Mouse (Mus musculus): ENCODE measurements around the gene Zbed5. TPM values are rescaled to one million over a fixed set of nuclear protein-coding genes. Genes with fewer than 3 reads are reported as not detected.
"Not testable (repeated sequence)": the region's sequence is repeated elsewhere in the genome, so short reads cannot be mapped to it uniquely, and the experiment has no call there.

Gene Zbed5
- polyA plus RNA-seq, 1 experiment: 0.56 TPM

DNA sequence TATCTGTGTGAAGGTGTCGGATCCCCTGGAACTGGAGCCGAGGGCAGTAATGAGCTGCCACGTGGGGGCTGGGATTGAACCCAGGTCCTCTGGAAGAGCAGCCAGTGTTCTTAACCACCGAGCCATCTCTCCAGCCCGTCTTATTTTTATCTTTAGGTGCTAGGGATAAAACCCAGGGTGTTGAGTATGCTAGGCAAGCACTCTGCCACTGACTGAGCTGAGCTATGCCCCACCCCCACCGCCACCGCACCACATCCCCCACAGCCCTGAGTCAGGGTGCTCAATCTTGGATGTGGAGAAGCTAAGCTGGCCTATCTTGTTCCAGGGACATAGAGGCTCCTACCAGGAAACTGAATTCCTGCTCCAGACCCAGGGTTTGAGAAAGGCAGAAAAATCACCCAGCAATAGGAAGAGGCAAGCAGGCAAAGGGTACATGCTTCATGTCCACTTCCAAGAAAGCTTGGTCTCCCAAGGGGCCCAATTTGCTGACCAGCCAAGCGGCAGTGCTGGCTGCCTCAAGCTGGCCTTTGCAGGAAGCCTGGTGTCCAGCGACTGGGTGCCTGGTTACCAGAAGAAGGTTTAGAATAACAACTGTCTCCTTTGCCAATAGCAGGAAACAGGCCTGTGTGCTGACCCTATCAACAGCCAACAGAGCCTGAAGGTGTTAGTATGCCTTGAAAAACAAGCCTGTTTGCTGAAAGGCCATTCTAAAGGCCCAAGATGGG is 17.6 kb upstream of the Zbed5 start:
- 79% methylated on average over 9 of the region's 9 CpGs for WGBS
- TF ChIP-seq POLR2A (IDR thresholded peaks at IDR 0.05; ENCODE audit: low read depth, low read length): no peak
- H3K27ac ChIP-seq (ENCODE audit: insufficient read depth, low read length): no peak overlapping the region
- DNase-seq (ENCODE audit: low read depth in 1 of 2, low spot score in 2 of 2): no peak
- peaks cover 14% of the 10 kb centered on the region for H3K36me3 ChIP-seq (ENCODE audit: control insufficient read depth, insufficient read depth, low read length)
- no peak overlapping the region for H3K4me3 ChIP-seq (ENCODE audit: extremely low read depth, insufficient read depth, insufficient read length)
- H3K27me3 ChIP-seq (ENCODE audit: control insufficient read depth, insufficient read depth, low read length): no peaks in the 10 kb centered on the region
- no peaks in the 10 kb centered on the region for H3K4me1 ChIP-seq (ENCODE audit: control insufficient read depth, insufficient read depth, insufficient read length)

DNA sequence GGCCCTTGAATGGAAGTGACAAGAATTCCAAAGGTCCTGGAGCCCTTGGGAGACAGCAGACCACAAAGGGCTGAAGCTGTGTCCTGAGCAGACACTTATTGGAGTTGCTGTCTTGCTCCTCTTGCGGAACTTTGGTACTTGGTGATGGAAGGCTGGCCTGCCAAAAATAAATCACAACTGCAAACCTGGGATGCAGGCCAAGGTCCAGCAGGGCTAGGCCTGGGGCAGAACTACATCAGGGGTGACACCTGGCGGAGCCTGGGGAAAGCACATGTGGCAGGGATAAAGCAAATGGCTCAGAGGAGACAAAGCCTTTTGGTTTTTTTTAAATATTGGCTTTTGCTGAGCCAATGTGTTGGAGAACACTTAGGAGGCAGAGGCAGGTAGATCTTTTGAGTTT is 16.6 kb upstream of the Zbed5 start:
- Histone ChIP-seq H3K4me3 (ENCODE audit: extremely low read depth, insufficient read depth, insufficient read length) (no peak overlapping the region), H3K4me1 (ENCODE audit: control insufficient read depth, insufficient read depth, insufficient read length) (no peaks in the 10 kb centered on the region), H3K27me3 (ENCODE audit: control insufficient read depth, insufficient read depth, low read length) (no peaks in the 10 kb centered on the region), H3K27ac (ENCODE audit: insufficient read depth, low read length) (no peak overlapping the region), H3K36me3 (ENCODE audit: control insufficient read depth, insufficient read depth, low read length) (peaks cover 17% of the 10 kb centered on the region)
- DNase-seq (ENCODE audit: low read depth in 1 of 2, low spot score in 2 of 2): no peak
- 91% methylated on average over 2 of the region's 2 CpGs for WGBS
- no peak for TF ChIP-seq POLR2A (IDR thresholded peaks at IDR 0.05; ENCODE audit: low read depth, low read length)
- no peak for TF ChIP-seq CTCF (IDR thresholded peaks at IDR 0.05; ENCODE audit: extremely low read depth, insufficient read depth, insufficient read length, insufficient replicate concordance)

DNA sequence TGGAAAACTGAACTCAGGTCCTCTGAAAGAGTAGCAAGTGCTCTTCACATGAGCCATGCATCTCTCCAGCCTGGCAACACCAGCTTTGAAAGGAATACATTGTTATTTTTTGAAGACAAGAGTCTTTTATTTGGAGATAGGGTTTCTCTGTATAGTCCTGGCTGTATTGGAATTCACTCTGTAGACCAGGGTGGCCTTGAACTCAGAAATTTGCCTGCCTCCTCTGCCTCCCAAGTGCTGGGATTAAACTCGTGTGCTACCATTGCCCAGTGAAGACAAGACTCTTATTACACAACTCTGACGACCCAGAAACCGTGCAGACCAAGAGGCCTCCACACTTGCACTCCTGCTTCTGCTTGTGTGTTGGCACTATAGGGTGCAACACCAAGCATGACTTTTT is 15.6 kb upstream of the Zbed5 start:
- DNase-seq (ENCODE audit: low read depth in 1 of 2, low spot score in 2 of 2): no peak
- TF ChIP-seq POLR2A (IDR thresholded peaks at IDR 0.05; ENCODE audit: low read depth, low read length) (no peak), CTCF (IDR thresholded peaks at IDR 0.05; ENCODE audit: extremely low read depth, insufficient read depth, insufficient read length, insufficient replicate concordance) (no peak)
- Histone ChIP-seq H3K4me1 (ENCODE audit: control insufficient read depth, insufficient read depth, insufficient read length) (no peaks in the 10 kb centered on the region), H3K27me3 (ENCODE audit: control insufficient read depth, insufficient read depth, low read length) (no peaks in the 10 kb centered on the region), H3K36me3 (ENCODE audit: control insufficient read depth, insufficient read depth, low read length) (peaks cover 21% of the 10 kb centered on the region), H3K27ac (ENCODE audit: insufficient read depth, low read length) (no peak overlapping the region), H3K4me3 (ENCODE audit: extremely low read depth, insufficient read depth, insufficient read length) (no peak overlapping the region)
- 83% methylated on average over 3 of the region's 3 CpGs for WGBS

DNA sequence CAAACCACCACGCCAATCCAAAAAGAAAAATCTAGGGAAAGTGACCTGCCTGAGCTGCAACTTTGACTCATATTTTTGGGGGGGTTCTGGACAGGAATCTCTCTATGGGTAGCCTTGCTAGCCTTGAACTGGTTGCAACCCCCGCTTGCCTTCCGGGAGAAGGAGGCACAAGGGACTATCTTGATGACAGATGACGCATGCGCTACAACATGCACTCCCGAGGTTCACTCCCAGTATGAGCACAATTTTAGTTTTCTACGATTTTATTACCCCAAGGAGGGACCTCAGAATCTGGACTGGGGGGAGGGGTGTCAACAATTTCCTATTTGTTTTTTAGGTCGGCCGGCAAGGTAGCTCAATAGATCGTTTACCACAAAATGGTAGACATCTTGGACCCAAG is 9.3 kb upstream of the Zbed5 start:
- H3K4me1 ChIP-seq (ENCODE audit: control insufficient read depth, insufficient read depth, insufficient read length): peaks cover 5% of the 10 kb centered on the region; the same call in 1 of the 2 replicates
- TF ChIP-seq CTCF (IDR thresholded peaks at IDR 0.05; ENCODE audit: extremely low read depth, insufficient read depth, insufficient read length, insufficient replicate concordance) (no peak), POLR2A (IDR thresholded peaks at IDR 0.05; ENCODE audit: low read depth, low read length) (no peak)
- no peaks in the 10 kb centered on the region for H3K27me3 ChIP-seq (ENCODE audit: control insufficient read depth, insufficient read depth, low read length)
- DNase-seq (ENCODE audit: low read depth in 1 of 2, low spot score in 2 of 2): no peak
- peaks cover 15% of the 10 kb centered on the region for H3K36me3 ChIP-seq (ENCODE audit: control insufficient read depth, insufficient read depth, low read length)
- 27% methylated on average over 10 of the region's 10 CpGs for WGBS
- peak overlapping the region; percentile 89 for H3K4me3 ChIP-seq (ENCODE audit: extremely low read depth, insufficient read depth, insufficient read length)
- H3K27ac ChIP-seq (ENCODE audit: insufficient read depth, low read length): no peak overlapping the region

DNA sequence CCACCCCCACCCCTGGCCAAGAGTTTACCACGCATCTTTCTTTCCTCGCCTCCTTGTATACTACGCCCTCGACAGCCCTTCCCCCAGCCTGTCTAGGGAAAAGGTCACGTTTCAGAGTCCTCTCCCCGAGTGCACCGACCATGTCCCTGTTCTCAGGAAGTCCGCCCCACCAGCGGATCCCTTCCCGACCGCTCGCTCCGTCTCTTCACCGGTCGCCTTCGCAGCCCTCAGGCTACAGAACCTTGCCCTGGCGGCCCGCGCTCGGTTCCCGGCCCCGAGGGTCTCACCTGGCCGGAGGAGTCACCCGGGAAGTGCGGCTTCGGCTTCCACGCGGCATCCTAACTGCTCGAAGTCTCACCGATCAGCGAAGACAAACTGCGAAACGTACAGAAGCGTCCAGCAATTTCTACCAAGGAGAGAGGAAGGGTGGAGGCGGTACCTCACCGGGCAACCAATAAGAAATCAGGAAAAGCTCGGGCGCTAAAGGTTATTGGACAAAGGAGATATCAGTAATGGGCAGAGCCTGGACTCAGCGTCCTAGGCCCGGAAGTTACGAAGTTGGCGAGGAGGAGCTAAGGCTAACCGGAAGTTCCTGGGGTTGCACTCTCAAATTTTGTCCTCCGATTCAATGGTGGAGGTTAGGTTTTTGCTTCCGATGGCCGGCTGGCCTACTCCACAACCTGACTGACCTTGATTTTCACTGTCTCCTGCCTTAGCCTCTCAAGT is 8.4 kb upstream of the Zbed5 start, which contains the start of gene Chchd2:
Gene Chchd2 (minus strand): TSS at position 560 of the 726 bp plus-strand sequence.
- WGBS: under 1% methylated on average over 46 of the region's 46 CpGs
- H3K4me1 ChIP-seq (ENCODE audit: control insufficient read depth, insufficient read depth, insufficient read length): peaks cover 5% of the 10 kb centered on the region; the same call in 1 of the 2 replicates

DNA sequence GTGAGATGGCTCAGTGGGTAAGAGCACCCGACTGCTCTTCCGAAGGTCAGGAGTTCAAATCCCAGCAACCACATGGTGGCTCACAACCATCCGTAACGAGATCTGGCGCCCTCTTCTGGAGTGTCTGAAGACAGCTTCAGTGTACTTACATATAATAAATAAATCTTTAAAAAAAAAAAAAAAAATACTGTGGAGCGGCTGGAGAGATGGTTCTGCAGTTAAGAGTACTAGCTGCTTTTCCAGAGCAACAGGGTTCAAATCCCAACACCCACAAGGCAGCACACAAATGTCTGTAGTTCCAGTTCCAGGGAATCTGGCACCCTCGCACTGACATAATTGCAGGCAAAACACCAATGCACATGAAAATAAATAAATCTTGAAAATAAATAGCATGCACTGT is 5.1 kb upstream of the Zbed5 start:
- WGBS: 57% methylated on average over 7 of the region's 7 CpGs
- not testable (repeated sequence) for H3K27ac ChIP-seq (ENCODE audit: insufficient read depth, low read length); H3K4me1 ChIP-seq (ENCODE audit: control insufficient read depth, insufficient read depth, insufficient read length); H3K4me3 ChIP-seq (ENCODE audit: extremely low read depth, insufficient read depth, insufficient read length); H3K27me3 ChIP-seq (ENCODE audit: control insufficient read depth, insufficient read depth, low read length); DNase-seq (ENCODE audit: low read depth in 1 of 2, low spot score in 2 of 2); H3K36me3 ChIP-seq (ENCODE audit: control insufficient read depth, insufficient read depth, low read length)

More for the DNA sequence above, 8.4 kb upstream of the Zbed5 start, which contains the start of gene Chchd2:
- H3K27me3 ChIP-seq (ENCODE audit: control insufficient read depth, insufficient read depth, low read length): no peaks in the 10 kb centered on the region
- H3K36me3 ChIP-seq (ENCODE audit: control insufficient read depth, insufficient read depth, low read length): peaks cover 9% of the 10 kb centered on the region
- peak within 1 kb of the TSS; percentile 83 for H3K27ac ChIP-seq (ENCODE audit: insufficient read depth, low read length)
- TF ChIP-seq POLR2A (IDR thresholded peaks at IDR 0.05; ENCODE audit: low read depth, low read length) (peak; percentile 34; the same call in 1 of the 2 replicates), CTCF (IDR thresholded peaks at IDR 0.05; ENCODE audit: extremely low read depth, insufficient read depth, insufficient read length, insufficient replicate concordance) (no peak)
- H3K4me3 ChIP-seq (ENCODE audit: extremely low read depth, insufficient read depth, insufficient read length): peak within 1 kb of the TSS; percentile 89
- peak; percentile 87 to 91 for DNase-seq (ENCODE audit: low read depth in 1 of 2, low spot score in 2 of 2)

DNA sequence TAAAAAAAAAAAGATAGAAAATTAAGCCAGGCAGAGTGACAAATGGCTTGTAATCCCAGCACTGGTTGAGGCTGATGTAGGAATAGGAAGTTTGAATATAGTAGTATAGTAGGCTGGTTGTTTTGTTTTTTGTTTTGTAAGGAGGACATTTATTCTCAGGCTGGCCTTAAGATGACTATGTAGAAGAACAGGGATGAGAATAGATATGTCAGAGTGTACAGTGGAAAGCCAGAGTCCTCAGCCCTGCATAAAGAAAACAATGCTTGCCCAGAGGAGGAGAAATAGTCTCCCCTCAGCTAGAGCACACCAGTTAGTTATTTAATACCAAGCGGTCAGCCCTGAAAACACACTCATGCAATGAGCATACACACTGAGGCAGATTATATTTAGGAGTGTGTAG is 2.9 kb downstream of the Zbed5 start, which contains the start of gene Phkg1:
Gene Phkg1 (minus strand): TSS at position 101 of the 400 bp plus-strand sequence.
- WGBS: 91% methylated on average over 1 of the region's 1 CpGs
- no peaks in the 10 kb centered on the region for H3K36me3 ChIP-seq (ENCODE audit: control insufficient read depth, insufficient read depth, low read length)
- TF ChIP-seq POLR2A (IDR thresholded peaks at IDR 0.05; ENCODE audit: low read depth, low read length) (no peak), CTCF (IDR thresholded peaks at IDR 0.05; ENCODE audit: extremely low read depth, insufficient read depth, insufficient read length, insufficient replicate concordance) (no peak)
- no peaks in the 10 kb centered on the region for H3K27me3 ChIP-seq (ENCODE audit: control insufficient read depth, insufficient read depth, low read length)
- H3K27ac ChIP-seq (ENCODE audit: insufficient read depth, low read length): no peak within 1 kb of the TSS
- no peak within 1 kb of the TSS for H3K4me3 ChIP-seq (ENCODE audit: extremely low read depth, insufficient read depth, insufficient read length)
- DNase-seq (ENCODE audit: low read depth in 1 of 2, low spot score in 2 of 2): no peak
- H3K4me1 ChIP-seq (ENCODE audit: control insufficient read depth, insufficient read depth, insufficient read length): no peaks in the 10 kb centered on the region
